Comparison of ENCODE assay signal across 8 mouse cellular contexts in the genomic region with DNA sequence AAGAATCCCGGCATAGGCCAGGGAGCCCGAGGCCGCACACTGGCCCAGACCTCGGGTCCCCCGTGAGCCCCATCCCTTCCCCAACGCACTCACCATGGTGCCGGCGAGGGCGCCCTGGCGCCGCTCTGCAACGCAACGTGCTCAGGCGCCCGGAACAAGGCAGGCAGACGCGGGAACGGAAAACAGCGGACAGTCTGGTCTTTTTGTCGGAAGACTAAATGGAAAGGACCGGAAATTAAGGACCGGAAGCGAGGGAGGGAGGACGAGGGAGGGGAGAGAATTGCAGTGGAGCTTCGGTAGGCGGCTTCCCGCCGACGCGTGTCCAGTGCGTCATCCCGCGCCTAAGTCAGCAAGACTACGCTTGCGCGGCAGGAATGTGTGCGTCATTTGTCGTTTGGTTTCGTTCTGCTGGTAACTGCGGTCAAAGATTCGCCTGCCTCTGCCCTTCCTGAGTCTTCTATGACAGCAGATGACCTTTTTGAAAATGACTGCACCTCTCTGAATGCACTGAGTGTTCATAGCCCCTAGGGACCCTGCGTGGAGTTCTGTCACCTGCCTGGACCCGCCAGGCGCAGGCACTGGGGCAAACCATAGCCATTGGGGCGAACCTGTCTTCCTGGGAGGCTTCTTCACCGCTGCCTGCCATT. TPM values are rescaled to one million over a fixed set of nuclear protein-coding genes. Genes with fewer than 3 reads are reported as not detected.
DNase-seq lines count a peak whose midpoint lies in the region; ATAC-seq lines count a peak whose summit lies in the region.

A gene (minus strand): TSS at position 248 of the 647 bp plus-strand sequence.

- peak; percentile 91 for ATAC-seq in megakaryocyte progenitor cell, adult 5-6 weeks (replicated peaks; ENCODE audit: poor library complexity)

- peak; percentile 99 for DNase-seq in adipocyte (ENCODE audit: low spot score)
- peak; percentile 98 for DNase-seq in embryo, embryonic 10 days (ENCODE audit: low spot score)
- peak; percentile 82 for DNase-seq in gastrocnemius, postnatal 10 days
- peak; percentile 100 for DNase-seq in induced T-regulatory cell, adult 2 months (ENCODE audit: low read depth)
- DNase-seq in left cerebral cortex, adult 9 months (ENCODE audit: low spot score in 2 of 2) = peak; percentile 93 to 97
- peak; percentile 92 for DNase-seq in right cerebral cortex, postnatal 14 days
- peak; percentile 89 to 94 for DNase-seq in urinary bladder, postnatal 36 days (ENCODE audit: low spot score in 2 of 2)

RNA-seq across cellular contexts. Expression of the gene that starts here (rescaled TPM):
- 10 to 100 TPM; 22.0 to 26.9 TPM for total RNA-seq in gastrocnemius, postnatal 10 days (2021)
- 27.8 and 32.1 TPM in 2 replicates for total RNA-seq in megakaryocyte progenitor cell, adult 5-6 weeks (2015)
- total RNA-seq in megakaryocyte progenitor cell, adult 5-6 weeks (2017) = 115 and 136 TPM in 2 replicates

Comparison
In these comparisons a context has a peak if more than half of its experiments do, and no peak if none do; other contexts are left out.
1. Peak in every context shown above with its lines: DNase-seq and ATAC-seq.